Mouse (Mus musculus): ENCODE data around the gene Abhd12b. TPM values are rescaled to one million over a fixed set of nuclear protein-coding genes. Genes with fewer than 3 reads are reported as not detected.
"Not testable (repeated sequence)": the region's sequence is repeated elsewhere in the genome, so short reads cannot be mapped to it uniquely, and the experiment has no call there.

Gene Abhd12b
- polyA plus RNA-seq, 1 experiment from 2014 or later, result not detected

GRCm38 (mm10) chr12:70144637-70145448 is 9.1 kb upstream of the Abhd12b start:
- WGBS, result 47% methylated on average over 20 of the region's 20 CpGs
- no peaks in the 10 kb centered on the region for H3K27me3 ChIP-seq (ENCODE audit: insufficient read depth, poor library complexity, severe bottlenecking)
- peaks cover 18% of the 10 kb centered on the region for H3K4me1 ChIP-seq
- peak overlapping the region; percentile 75; the same call in 1 of the 2 replicates for H3K27ac ChIP-seq
- no peak for DNase-seq (ENCODE audit: low spot score)
- H3K9me3 ChIP-seq, result no peaks in the 10 kb centered on the region
- H3K4me3 ChIP-seq, result no peak overlapping the region
- H3K36me3 ChIP-seq, result no peaks in the 10 kb centered on the region

GRCm38 (mm10) chr12:70145586-70145985 is 8.4 kb upstream of the Abhd12b start:
- H3K9me3 ChIP-seq, result no peaks in the 10 kb centered on the region
- H3K27me3 ChIP-seq (ENCODE audit: insufficient read depth, poor library complexity, severe bottlenecking), result no peaks in the 10 kb centered on the region
- no peak for DNase-seq (ENCODE audit: low spot score)
- peaks cover 18% of the 10 kb centered on the region for H3K4me1 ChIP-seq
- H3K4me3 ChIP-seq, result no peak overlapping the region
- 88% methylated on average over 6 of the region's 6 CpGs for WGBS
- no peak overlapping the region for H3K27ac ChIP-seq
- no peaks in the 10 kb centered on the region for H3K36me3 ChIP-seq

GRCm38 (mm10) chr12:70147986-70148630 is 5.8 kb upstream of the Abhd12b start:
- Histone ChIP-seq H3K4me3 (peak overlapping the region; percentile 54), H3K4me1 (peaks cover 24% of the 10 kb centered on the region), H3K9me3 (no peaks in the 10 kb centered on the region), H3K36me3 (no peaks in the 10 kb centered on the region), H3K27ac (peak overlapping the region; percentile 70), H3K27me3 (ENCODE audit: insufficient read depth, poor library complexity, severe bottlenecking) (no peaks in the 10 kb centered on the region)
- 9% methylated on average over 13 of the region's 13 CpGs for WGBS
- no peak for DNase-seq (ENCODE audit: low spot score)

- H3K9me3 ChIP-seq, result no peaks in the 10 kb centered on the region
- 13% methylated on average over 11 of the region's 11 CpGs for WGBS
- H3K27ac ChIP-seq, result peak overlapping the region; percentile 70; the same call in 1 of the 2 replicates
- H3K4me1 ChIP-seq, result peaks cover 24% of the 10 kb centered on the region
- H3K4me3 ChIP-seq, result peak overlapping the region; percentile 54
- no peaks in the 10 kb centered on the region for H3K36me3 ChIP-seq
- H3K27me3 ChIP-seq (ENCODE audit: insufficient read depth, poor library complexity, severe bottlenecking), result no peaks in the 10 kb centered on the region
- no peak for DNase-seq (ENCODE audit: low spot score)
These were observed 5.2 kb upstream of the Abhd12b start for GRCm38 (mm10) chr12:70148631-70149265.

- Histone ChIP-seq H3K9me3 (no peaks in the 10 kb centered on the region), H3K27ac (no peak overlapping the region), H3K4me1 (peaks cover 11% of the 10 kb centered on the region), H3K36me3 (no peaks in the 10 kb centered on the region), H3K4me3 (no peak overlapping the region), H3K27me3 (ENCODE audit: insufficient read depth, poor library complexity, severe bottlenecking) (0 out of 2 replicates have a peak, but pooled peaks cover 3% of the 10 kb centered on the region)
- no peak for DNase-seq (ENCODE audit: low spot score)
- 78% methylated on average over 6 of the region's 6 CpGs for whole genome bisulfite sequencing
These were observed 2.3 kb downstream of the Abhd12b start for GRCm38 (mm10) chr12:70156222-70156621.

- Histone ChIP-seq H3K4me1 (peaks cover 9% of the 10 kb centered on the region), H3K9me3 (no peaks in the 10 kb centered on the region), H3K4me3 (no peak overlapping the region), H3K27me3 (ENCODE audit: insufficient read depth, poor library complexity, severe bottlenecking) (0 out of 2 replicates have a peak, but pooled peaks cover 3% of the 10 kb centered on the region), H3K27ac (no peak overlapping the region), H3K36me3 (no peaks in the 10 kb centered on the region)
- WGBS, result 56% methylated on average over 5 of the region's 5 CpGs
- DNase-seq (ENCODE audit: low spot score), result no peak
These were observed 3.5 kb downstream of the Abhd12b start for GRCm38 (mm10) chr12:70157292-70158066.

- no peak overlapping the region for H3K4me3 ChIP-seq
- DNase-seq (ENCODE audit: low spot score), result no peak
- 0 out of 2 replicates have a peak, but pooled peaks cover 5% of the 10 kb centered on the region for H3K4me1 ChIP-seq
- no peaks in the 10 kb centered on the region for H3K9me3 ChIP-seq
- H3K27ac ChIP-seq, result no peak overlapping the region
- 0 out of 2 replicates have a peak, but pooled peaks cover 3% of the 10 kb centered on the region for H3K27me3 ChIP-seq (ENCODE audit: insufficient read depth, poor library complexity, severe bottlenecking)
- no peaks in the 10 kb centered on the region for H3K36me3 ChIP-seq
- WGBS, result 76% methylated on average over 5 of the region's 5 CpGs
These were observed 7.1 kb downstream of the Abhd12b start for GRCm38 (mm10) chr12:70161057-70161456.

- H3K4me3 ChIP-seq, result no peak overlapping the region
- 0 out of 2 replicates have a peak, but pooled peaks cover 5% of the 10 kb centered on the region for H3K4me1 ChIP-seq
- no peaks in the 10 kb centered on the region for H3K36me3 ChIP-seq
- H3K27ac ChIP-seq, result no peak overlapping the region
- H3K9me3 ChIP-seq, result no peaks in the 10 kb centered on the region
- no peaks in the 10 kb centered on the region for H3K27me3 ChIP-seq (ENCODE audit: insufficient read depth, poor library complexity, severe bottlenecking)
- 79% methylated on average over 3 of the region's 3 CpGs for WGBS
- no peak for DNase-seq (ENCODE audit: low spot score)
These were observed 10.8 kb downstream of the Abhd12b start for GRCm38 (mm10) chr12:70164741-70165140.

- 78% methylated on average over 4 of the region's 4 CpGs for WGBS
- Histone ChIP-seq H3K27me3 (ENCODE audit: insufficient read depth, poor library complexity, severe bottlenecking) (no peaks in the 10 kb centered on the region), H3K27ac (no peak overlapping the region), H3K4me1 (0 out of 2 replicates have a peak, but pooled peaks cover 5% of the 10 kb centered on the region), H3K4me3 (no peak overlapping the region), H3K9me3 (no peaks in the 10 kb centered on the region), H3K36me3 (no peaks in the 10 kb centered on the region)
- no peak for DNase-seq (ENCODE audit: low spot score)
These were observed 14.0 kb downstream of the Abhd12b start for GRCm38 (mm10) chr12:70167950-70168349.

GRCm38 (mm10) chr12:70169969-70170368 is 16.0 kb downstream of the Abhd12b start:
- 68% methylated on average over 1 of the region's 1 CpGs for WGBS
- no peak overlapping the region for H3K4me3 ChIP-seq
- no peak for DNase-seq (ENCODE audit: low spot score)
- no peaks in the 10 kb centered on the region for H3K9me3 ChIP-seq
- H3K4me1 ChIP-seq, result no peaks in the 10 kb centered on the region
- H3K27ac ChIP-seq, result no peak overlapping the region
- no peaks in the 10 kb centered on the region for H3K36me3 ChIP-seq
- no peaks in the 10 kb centered on the region for H3K27me3 ChIP-seq (ENCODE audit: insufficient read depth, poor library complexity, severe bottlenecking)

GRCm38 (mm10) chr12:70183507-70183906 is 29.6 kb downstream of the Abhd12b start:
- H3K27me3 ChIP-seq (ENCODE audit: insufficient read depth, poor library complexity, severe bottlenecking); H3K4me3 ChIP-seq; H3K4me1 ChIP-seq; H3K9me3 ChIP-seq; H3K36me3 ChIP-seq; DNase-seq (ENCODE audit: low spot score); H3K27ac ChIP-seq: not testable (repeated sequence)
- 91% methylated on average over 8 of the region's 8 CpGs for WGBS

GRCm38 (mm10) chr12:70184173-70184783 is 30.3 kb downstream of the Abhd12b start:
- H3K9me3 ChIP-seq, result peaks cover 6% of the 10 kb centered on the region; the same call in 1 of the 2 replicates
- H3K27me3 ChIP-seq (ENCODE audit: insufficient read depth, poor library complexity, severe bottlenecking), result no peaks in the 10 kb centered on the region
- no peak for DNase-seq (ENCODE audit: low spot score)
- H3K4me3 ChIP-seq, result no peak overlapping the region
- H3K36me3 ChIP-seq, result peaks cover 2% of the 10 kb centered on the region; the same call in 1 of the 2 replicates
- H3K27ac ChIP-seq, result no peak overlapping the region
- H3K4me1 ChIP-seq, result no peaks in the 10 kb centered on the region
- 78% methylated on average over 22 of the region's 22 CpGs for WGBS

Measured in heart, embryonic 10.5 days (tissue).